Mouse (Mus musculus) small intestine, adult 2 months (tissue): ENCODE measurements around the gene Rbm20.
A peak's percentile ranks its signal among the peaks of the same experiment; 100 is the strongest.

Source experiments
- CTCF ChIP-seq: fragments of 200-500 bp; IDR thresholded peaks from 2 replicates; pipeline ENCODE4 v1.5.1; 2012; ENCODE audit warnings: low read depth, mild to moderate bottlenecking, control low read depth, inconsistent platforms, low read length, moderate library complexity, mixed read lengths; ENCODE audit not compliant: insufficient replicate concordance, insufficient read length; ENCODE audit errors: extremely low read depth
- POLR2A ChIP-seq: fragments of 200-500 bp; IDR thresholded peaks from 2 replicates; pipeline ENCODE4 v1.6.1; 2012; ENCODE audit warnings: low read depth, mild to moderate bottlenecking, control low read depth, inconsistent platforms, low read length, moderate library complexity

- TF ChIP-seq CTCF (peak; percentile 35; the same call in 1 of the 2 replicates), POLR2A (no peak)
Measured at GRCm38 (mm10) chr19:53760125-53761101, 83.3 kb downstream of the Rbm20 start.
